Mouse (Mus musculus): ENCODE results near the gene Stk39.
A peak's percentile ranks its signal among the peaks of the same experiment; 100 is the strongest.

Gene Stk39

GRCm38 (mm10) chr2:68419165-68419564, 52.9 kb downstream of the Stk39 start:
- DNase-seq = no peak

GRCm38 (mm10) chr2:68417081-68417480, 55.0 kb downstream of the Stk39 start:
- no peak for DNase-seq

GRCm38 (mm10) chr2:68415691-68416090, 56.4 kb downstream of the Stk39 start:
- peak; percentile 34 for DNase-seq

- no peak for DNase-seq
These were observed 59.9 kb downstream of the Stk39 start for GRCm38 (mm10) chr2:68412149-68412548.

- no peak for DNase-seq
These were observed 60.9 kb downstream of the Stk39 start for GRCm38 (mm10) chr2:68411201-68411600.

GRCm38 (mm10) chr2:68409640-68410215, 62.3 kb downstream of the Stk39 start:
- DNase-seq = no peak

GRCm38 (mm10) chr2:68408271-68408980, 63.6 kb downstream of the Stk39 start:
- no peak for DNase-seq

GRCm38 (mm10) chr2:68407179-68407950, 64.7 kb downstream of the Stk39 start:
- no peak for DNase-seq

GRCm38 (mm10) chr2:68406571-68407074, 65.4 kb downstream of the Stk39 start:
- no peak for DNase-seq

GRCm38 (mm10) chr2:68405163-68405715, 66.8 kb downstream of the Stk39 start:
- no peak for DNase-seq

GRCm38 (mm10) chr2:68404274-68405162, 67.5 kb downstream of the Stk39 start:
- no peak for DNase-seq

- no peak for DNase-seq
These were observed 78.2 kb downstream of the Stk39 start for GRCm38 (mm10) chr2:68393611-68394549.

GRCm38 (mm10) chr2:68387824-68388582, 84.1 kb downstream of the Stk39 start:
- DNase-seq = no peak

GRCm38 (mm10) chr2:68386313-68386863, 85.7 kb downstream of the Stk39 start:
- DNase-seq = no peak

- no peak for DNase-seq
These were observed 86.3 kb downstream of the Stk39 start for GRCm38 (mm10) chr2:68385654-68386312.

- no peak for DNase-seq
These were observed 88.1 kb downstream of the Stk39 start for GRCm38 (mm10) chr2:68383964-68384363.

GRCm38 (mm10) chr2:68382394-68383059, 89.5 kb downstream of the Stk39 start:
- no peak for DNase-seq

- DNase-seq = no peak
These were observed 90.2 kb downstream of the Stk39 start for GRCm38 (mm10) chr2:68381881-68382280.

- DNase-seq = no peak
These were observed 90.9 kb downstream of the Stk39 start for GRCm38 (mm10) chr2:68381205-68381604.

All from cerebellum, adult 8-10 months (tissue).